Mouse (Mus musculus): Measurements from ENCODE around the gene Dlx4.

The Dlx4 gene

DNA sequence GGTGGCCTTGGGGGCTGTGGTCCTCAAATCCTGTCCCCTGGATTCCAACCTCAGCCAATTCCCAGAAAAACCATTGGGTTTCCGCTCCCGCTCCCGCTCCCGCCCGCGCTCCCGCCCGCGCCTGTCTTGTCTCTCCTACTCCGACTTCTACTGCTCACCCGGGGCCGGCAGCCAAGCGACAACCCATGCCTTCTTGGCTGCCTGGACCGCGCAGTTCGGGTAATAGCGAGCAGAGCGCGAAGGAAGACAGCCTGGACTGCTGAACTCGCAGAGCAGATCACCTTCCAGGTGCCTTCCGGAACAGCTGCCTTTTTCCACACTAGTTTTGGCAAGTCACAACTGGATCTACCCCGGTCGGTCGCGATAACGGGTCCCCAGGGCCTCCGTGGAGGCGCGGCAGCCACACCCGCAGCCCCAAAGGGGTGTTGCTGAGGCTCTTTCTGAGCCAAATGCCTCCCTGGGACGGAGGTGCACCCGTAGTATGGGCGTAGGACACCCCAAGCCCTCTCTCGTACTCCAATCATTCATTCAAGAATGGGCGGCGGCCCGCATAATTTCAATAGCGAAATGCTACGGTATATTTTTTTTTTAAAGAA lies 3.0 kb downstream of the Dlx4 start:
- peak in 1 of 2 experiments; percentile 60 for DNase-seq (ENCODE audit: inconsistent age in 2 of 2, low spot score in 1 of 2)

DNA sequence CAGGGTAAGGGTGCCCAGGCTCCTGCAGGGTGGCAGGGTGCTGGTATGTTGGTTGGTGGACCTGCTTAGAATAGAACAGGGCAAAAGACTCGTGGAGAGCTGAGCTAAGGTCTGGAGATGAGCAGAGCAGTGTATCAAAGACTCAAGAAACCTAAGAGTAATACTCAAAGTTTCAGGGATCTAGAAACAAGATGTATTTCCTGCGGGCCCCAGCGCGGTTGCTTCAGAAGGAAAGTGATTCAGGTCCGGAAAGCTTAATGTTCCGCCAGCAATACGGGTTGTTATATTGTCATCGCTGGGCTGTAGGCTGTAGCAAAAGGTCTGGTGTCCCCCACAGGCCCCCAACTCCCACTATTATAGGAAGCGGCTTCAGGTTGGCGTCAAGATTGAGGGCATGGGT lies 3.8 kb downstream of the Dlx4 start:
- no peak for DNase-seq (ENCODE audit: inconsistent age in 2 of 2, low spot score in 1 of 2)

GRCm38 (mm10) chr11:95139871-95140270 lies 6.2 kb downstream of the Dlx4 start:
- DNase-seq (ENCODE audit: inconsistent age in 2 of 2, low spot score in 1 of 2), result no peak

GRCm38 (mm10) chr11:95137281-95137680 lies 8.8 kb downstream of the Dlx4 start:
- no peak for DNase-seq (ENCODE audit: inconsistent age in 2 of 2, low spot score in 1 of 2)

DNA sequence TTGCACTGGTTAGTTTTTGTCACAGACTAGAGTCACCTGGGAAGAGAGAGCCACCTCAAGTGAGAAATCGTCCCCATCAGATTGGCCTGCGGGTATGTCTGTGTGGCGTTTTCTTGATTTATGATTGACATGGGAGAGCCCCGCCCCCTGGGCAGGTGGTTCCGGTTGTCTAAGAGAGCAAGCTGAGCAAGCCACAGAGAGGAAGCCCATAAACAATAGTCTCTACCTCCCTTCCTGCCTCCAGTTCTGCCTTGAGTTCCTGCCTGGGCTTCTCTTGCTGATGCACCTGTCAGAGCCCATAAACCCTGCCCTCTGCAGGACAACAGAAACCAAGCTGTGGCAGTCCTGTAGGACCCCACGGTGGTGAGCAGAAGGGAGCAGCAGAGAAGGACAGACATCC lies 12.7 kb downstream of the Dlx4 start:
- no peak for DNase-seq (ENCODE audit: inconsistent age in 2 of 2, low spot score in 1 of 2)

DNA sequence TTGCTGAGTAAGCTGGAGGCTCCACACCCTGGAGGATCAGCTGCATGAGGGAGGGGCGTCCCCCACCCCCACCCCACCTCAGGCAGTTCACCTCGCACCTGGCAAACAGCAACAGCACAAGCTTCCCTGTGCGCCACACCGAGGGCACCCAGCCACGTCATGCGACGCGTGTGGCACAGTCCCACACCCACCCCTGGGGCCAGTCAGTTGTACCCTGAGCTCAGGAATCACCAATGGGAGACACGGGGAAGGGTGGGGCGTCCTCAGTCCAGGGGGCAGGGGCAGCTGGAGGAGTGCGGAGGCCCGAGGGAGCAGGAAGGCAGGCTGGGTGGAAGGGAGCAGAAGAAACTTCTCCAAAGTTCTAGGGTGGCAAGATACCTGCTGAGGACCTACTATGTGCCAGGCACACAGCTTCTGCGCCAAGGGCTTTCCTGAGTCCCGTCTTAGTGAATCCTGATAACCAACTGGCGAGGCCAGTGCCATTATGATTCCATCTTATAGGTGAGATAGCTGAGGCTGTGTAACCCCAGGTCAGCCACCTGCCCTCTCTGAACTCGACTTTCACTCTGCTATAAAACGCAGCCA lies 15.3 kb downstream of the Dlx4 start:
- DNase-seq (ENCODE audit: inconsistent age in 2 of 2, low spot score in 1 of 2), result no peak

DNA sequence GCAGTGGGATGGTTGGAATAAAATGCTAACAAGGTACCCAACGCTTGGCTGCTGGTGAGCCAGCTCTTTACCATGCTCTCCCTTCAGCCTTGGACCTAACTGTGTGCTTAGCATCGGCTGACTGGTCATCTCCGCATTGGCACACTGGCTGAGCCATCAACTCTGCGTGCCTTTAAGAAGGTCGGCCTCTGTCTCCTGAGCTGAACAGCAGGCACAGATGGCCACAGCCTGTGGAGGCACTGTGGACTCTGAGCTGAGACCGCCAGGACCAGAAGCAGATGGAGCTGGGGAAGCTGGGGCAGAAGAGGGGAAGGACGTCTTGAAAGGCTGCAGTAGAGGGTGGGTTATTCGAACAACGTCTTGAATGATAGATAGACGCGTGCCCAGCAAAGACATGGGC lies 17.7 kb downstream of the Dlx4 start:
- no peak for DNase-seq (ENCODE audit: inconsistent age in 2 of 2, low spot score in 1 of 2)

- peak in 1 of 2 experiments; percentile 69 for DNase-seq (ENCODE audit: inconsistent age in 2 of 2, low spot score in 1 of 2)
These were observed 19.5 kb downstream of the Dlx4 start for GRCm38 (mm10) chr11:95126272-95127245.

- no peak for DNase-seq (ENCODE audit: inconsistent age in 2 of 2, low spot score in 1 of 2)
These were observed 20.6 kb downstream of the Dlx4 start for GRCm38 (mm10) chr11:95125366-95125948.

DNA sequence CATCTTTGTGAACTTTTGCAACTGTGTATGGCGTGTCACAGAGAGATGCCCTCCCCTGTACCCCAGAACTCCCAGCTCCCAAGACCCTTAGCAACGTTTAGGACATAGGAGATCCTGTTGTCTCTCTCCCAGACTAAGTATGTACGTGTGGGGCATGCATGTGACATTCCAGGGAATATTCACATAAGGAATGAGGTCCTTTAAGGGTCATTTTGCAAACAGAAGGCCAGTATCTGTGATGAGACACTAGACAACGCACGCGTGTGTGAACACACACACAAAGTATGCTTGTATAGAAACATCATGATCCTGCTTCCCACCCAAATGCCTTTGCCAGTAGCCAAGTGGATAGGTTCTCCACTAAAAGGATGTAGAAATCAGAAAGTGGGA lies 24.0 kb downstream of the Dlx4 start:
- DNase-seq (ENCODE audit: inconsistent age in 2 of 2, low spot score in 1 of 2), result no peak

GRCm38 (mm10) chr11:95121161-95122099 lies 24.6 kb downstream of the Dlx4 start:
- peak in 1 of 2 experiments; percentile 69 for DNase-seq (ENCODE audit: inconsistent age in 2 of 2, low spot score in 1 of 2)

DNA sequence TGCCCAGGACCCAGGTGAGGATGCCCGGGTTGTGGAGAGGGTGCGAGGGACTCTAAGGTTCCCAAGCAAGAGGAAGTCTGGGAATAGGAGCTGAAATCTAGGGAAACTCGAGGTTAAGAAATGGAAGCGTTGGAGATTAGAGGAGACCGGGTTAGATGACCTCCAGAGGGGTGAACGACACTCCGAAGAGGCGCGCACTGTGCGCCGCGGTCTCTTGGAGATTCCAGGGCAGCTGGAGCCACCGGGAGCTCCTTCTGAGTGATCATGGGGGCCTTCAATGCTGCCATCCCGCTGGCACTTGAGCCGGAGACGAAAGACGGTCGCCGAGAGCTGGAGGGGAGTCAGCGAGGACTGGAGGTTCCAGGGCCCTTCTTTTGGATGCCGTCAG lies 25.4 kb downstream of the Dlx4 start:
- DNase-seq (ENCODE audit: inconsistent age in 2 of 2, low spot score in 1 of 2), result no peak

DNA sequence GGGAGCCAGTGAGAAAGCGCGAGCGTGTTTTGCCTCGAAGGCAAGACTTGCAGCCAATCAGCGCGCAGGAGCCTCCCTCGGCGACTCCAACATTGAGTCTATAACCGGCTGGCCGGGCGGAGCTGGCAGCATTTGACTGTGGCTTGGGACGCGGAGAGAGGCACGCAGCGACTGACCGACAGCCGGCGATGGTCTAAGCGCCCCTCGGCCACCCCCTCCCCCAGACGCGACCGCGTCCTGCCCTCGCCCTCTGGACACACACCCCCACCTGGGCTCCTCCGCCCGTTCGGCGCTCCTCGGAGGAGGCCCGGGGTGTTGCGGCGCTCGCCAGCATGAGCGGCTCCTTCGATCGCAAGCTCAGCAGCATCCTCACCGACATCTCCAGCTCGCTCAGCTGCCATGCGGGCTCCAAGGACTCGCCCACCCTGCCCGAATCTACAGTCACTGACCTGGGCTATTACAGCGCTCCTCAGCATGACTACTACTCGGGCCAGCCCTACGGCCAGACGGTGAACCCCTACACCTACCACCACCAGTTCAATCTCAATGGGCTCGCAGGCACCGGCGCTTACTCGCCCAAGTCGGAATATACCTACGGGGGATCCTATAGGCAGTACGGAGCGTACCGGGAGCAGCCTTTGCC lies 26.0 kb downstream of the Dlx4 start, which contains the start of gene Dlx3:
Dlx3 (plus strand) TSS at position 130 of the 643 bp plus-strand sequence.
- peak in 1 of 2 experiments; percentile 66 for DNase-seq (ENCODE audit: inconsistent age in 2 of 2, low spot score in 1 of 2)

- DNase-seq (ENCODE audit: inconsistent age in 2 of 2, low spot score in 1 of 2), result peak; percentile 59 to 91
These were observed 27.6 kb downstream of the Dlx4 start for GRCm38 (mm10) chr11:95118505-95118904.

DNA sequence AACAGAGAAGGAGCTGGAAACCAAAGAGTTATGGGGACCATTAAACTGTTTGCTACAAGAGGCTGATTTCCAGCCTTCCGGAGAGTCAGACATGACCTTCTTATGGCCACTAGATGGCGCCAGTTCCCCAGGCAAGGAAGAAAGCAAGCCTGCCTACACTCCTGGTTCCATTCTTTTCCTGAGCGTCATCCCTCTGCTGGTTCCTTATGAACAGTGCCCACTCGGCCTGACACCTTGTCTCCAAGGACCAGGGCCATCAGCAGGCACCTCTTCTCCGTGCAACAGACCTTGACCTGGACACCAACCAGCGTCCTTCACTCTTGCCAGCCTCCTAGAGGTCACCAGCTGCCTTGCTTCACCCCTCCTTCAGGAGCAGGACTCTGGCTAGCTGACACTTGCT lies 29.0 kb downstream of the Dlx4 start:
- DNase-seq (ENCODE audit: inconsistent age in 2 of 2, low spot score in 1 of 2), result peak; percentile 62 to 91

DNA sequence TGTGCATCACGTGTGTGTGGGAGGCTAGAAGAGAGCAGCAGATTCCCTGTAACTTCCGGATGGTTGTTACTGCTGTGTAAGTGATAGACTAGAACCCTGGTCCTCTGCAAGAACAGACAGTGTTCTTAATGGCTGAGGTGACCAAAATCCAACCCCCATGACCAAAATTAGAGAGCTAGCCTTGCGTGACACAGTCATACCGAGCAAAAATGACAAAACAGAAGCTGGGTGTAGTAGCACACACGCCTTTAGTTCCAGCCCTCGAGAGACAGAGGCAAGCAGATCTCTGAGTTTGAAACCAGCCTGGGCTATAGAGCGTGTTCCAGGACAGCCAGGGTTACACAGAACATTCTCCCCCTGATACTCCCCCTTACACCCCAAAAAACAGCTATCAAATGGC lies 36.0 kb downstream of the Dlx4 start:
- DNase-seq (ENCODE audit: inconsistent age in 2 of 2, low spot score in 1 of 2), result no peak

- DNase-seq (ENCODE audit: inconsistent age in 2 of 2, low spot score in 1 of 2), result no peak
These were observed 37.1 kb downstream of the Dlx4 start for GRCm38 (mm10) chr11:95109000-95109399.

DNA sequence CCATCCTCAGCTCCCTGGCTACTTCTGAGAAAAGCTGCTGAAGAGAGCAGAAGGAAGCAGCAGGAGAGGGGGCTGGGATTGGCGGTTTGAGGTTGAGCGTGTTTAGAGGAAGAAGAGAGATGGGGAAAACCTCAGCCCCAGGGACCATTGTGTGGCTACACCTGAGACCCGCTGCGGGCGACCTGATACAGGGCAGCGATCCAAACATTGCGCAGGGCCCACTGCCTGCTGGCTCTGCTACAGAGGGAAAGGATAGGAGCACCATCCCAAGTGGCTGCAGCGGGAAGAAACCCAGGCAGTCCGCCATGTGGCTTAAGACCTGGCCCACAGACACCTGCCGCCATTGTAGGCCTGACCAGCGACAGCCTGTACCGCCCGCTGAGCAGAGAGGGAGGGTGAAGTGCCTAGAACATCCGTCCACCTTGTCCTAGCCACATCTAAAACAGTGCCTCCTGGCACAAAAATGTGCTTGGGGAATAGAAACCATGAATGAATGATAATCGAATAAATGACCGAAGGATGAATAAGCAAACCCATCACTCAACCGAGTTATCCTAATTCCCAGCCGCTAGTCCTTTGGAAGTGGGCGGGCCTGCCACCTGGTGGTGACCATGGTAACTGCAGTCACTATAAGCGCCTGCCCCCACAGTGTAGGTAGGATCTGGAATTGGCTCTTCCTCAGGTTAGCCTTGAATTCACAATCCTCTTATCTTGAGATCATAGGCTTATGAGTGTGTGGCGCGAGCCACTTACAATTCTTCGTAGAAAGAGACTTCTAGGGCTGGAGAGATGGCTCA lies 39.4 kb downstream of the Dlx4 start:
- peak; percentile 88 to 97 for DNase-seq (ENCODE audit: inconsistent age in 2 of 2, low spot score in 1 of 2)

DNA sequence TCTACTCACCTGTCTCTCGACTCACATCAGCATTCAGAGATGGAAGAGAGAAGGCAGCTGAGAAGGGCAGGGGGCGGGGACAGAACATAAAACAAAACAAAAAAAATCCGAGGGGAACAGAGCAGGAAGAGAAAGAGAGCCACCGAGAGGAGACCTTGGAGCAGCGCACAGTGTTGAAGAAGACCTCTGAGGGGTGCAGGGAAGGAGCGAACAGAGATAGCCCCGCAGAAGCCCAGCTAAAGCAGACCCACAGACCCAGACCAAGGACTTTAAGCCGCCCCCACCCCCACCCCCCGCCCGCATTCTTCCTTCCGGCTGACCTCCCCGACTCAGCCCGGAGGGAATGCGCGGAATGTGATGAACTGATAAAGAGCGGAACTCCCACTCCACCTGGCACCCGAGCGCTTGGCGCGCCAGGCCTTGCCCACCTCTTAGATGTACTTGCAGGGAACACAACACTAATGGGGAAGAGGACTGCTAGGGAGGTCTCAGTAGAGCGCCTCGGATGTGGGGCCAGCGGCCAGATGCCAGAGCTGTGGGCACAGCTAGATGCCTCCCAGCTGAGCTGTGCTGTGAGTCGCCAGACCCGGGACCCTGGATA lies 40.7 kb downstream of the Dlx4 start:
- DNase-seq (ENCODE audit: inconsistent age in 2 of 2, low spot score in 1 of 2), result peak; percentile 63 to 83
